Mouse (Mus musculus) regulatory T cell (primary cell): ENCODE data around the gene Dlg2.

ENCODE experiments used
- in situ Hi-C: fragments of 300-600 bp; cut with MboI, MseI; formaldehyde crosslinking; loops from one replicate; pipeline ENCODE4 v1.15.1; 2025; ENCODE audit warnings: high pct_unique_total_duplicates

The Dlg2 gene

DNA sequence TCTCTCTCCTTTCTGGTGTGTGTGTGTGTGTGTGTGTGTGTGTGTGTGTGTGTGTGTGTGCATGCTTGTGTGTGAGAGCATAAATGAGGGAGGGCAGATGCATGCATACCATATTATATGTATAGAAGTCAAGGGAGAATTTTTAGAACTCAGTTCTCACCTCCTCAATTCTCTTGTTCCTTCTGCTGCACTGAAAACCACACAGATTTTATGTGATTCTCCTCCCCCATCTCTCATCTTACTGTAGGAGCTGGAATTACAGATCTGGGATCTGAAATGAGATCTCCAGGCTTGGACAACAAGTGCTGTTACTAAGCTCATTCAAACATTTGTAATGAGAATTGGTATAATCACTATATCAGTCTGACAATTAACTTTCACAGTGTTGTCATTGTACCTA lies 1081.1 kb downstream of the Dlg2 start:
- in situ Hi-C loops = no loop called here

- in situ Hi-C loops = no loop called here
Observed at GRCm38 (mm10) chr7:91567423-91567822, 1091.0 kb downstream of the Dlg2 start.

GRCm38 (mm10) chr7:91570969-91571368 lies 1094.5 kb downstream of the Dlg2 start:
- in situ Hi-C loops = loop anchor here (10.0 kb wide), 1 partner anchor 444 kb away; no protein-coding TSS in a partner anchor

- in situ Hi-C loops = loop anchor here (10.0 kb wide), 1 partner anchor 442 kb away; no protein-coding TSS in a partner anchor
Observed at GRCm38 (mm10) chr7:91572666-91573065, 1096.2 kb downstream of the Dlg2 start.

DNA sequence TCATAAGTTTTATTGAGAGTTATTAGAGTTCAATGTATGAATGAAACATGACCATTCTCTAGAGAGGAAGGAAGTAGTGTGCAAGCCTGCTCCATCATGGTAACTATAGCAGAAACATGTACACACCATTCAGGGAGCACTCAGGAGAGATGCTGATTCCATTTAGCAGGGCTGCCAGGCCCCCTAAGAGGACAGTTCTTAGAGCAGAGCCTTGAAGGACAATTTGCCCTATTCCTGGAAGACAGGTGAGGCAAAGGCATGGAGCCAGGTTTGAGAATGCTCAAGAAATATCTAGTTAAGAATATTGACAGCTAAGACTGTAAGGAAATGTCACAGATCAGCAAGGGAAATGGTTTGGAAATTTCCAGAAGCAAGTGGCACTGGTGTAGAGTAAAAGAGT lies 1096.8 kb downstream of the Dlg2 start:
- in situ Hi-C loops = loop anchor here (10.0 kb wide), 1 partner anchor 441 kb away; no protein-coding TSS in a partner anchor

DNA sequence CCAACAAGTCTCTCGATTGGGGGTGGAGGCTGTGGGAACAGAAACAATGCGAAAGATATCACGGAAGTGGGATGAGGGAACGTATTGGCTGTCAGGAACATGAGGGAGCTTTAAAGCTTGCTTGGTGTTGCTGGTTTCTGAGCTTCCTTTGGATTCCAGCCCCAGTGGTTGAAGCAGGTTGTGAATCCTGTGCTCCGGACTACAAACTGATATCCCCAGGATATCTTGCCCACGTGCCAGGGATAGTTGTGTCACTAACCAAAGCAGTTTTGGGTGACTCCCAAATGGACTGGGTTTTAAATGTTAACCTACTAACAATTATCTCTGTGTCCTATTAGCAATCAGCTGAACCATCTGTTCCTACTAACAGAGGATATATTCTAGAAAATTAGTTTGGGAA lies 1099.7 kb downstream of the Dlg2 start:
- in situ Hi-C loops = loop anchor here (10.0 kb wide), 1 partner anchor 439 kb away; no protein-coding TSS in a partner anchor

DNA sequence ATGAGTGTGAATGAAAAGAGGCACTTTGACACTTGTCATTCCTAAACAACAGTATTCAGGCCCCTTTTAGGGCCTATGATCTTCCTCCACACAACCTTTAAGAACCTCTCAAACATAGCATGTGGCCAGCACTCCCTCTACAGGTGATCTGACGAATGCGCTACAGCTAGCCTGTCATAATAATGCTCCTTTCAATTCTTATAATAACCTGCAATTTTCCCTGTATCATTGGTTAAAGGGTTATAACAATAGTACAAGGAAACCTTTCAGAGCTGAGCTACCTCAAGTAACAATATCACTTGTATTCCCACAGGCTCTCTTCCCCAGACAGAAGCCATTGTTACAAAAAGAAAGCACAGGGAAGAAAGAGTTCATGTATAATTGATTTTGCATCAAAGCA lies 1105.7 kb downstream of the Dlg2 start:
- in situ Hi-C loops = no loop called here

DNA sequence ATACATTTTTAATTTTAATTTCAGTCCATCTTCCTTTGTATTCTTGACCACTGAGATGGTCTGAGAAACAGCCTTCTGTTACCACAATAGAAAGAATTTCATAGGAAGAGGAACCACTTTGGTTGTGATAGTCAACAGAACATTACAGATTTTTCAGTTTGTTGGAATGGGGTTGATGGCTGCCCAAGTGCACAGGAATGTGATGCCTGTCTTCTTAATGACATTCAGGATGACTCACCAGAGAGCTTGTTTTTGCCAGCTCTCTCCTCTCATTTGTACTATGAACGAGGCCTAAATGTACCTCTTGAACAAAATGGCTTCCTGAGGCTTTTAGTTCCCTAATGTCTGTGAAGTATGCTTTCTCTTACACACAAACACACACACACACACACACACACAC lies 1107.1 kb downstream of the Dlg2 start:
- in situ Hi-C loops = no loop called here

- in situ Hi-C loops = no loop called here
Observed at GRCm38 (mm10) chr7:91591261-91592170, 1115.0 kb downstream of the Dlg2 start.

DNA sequence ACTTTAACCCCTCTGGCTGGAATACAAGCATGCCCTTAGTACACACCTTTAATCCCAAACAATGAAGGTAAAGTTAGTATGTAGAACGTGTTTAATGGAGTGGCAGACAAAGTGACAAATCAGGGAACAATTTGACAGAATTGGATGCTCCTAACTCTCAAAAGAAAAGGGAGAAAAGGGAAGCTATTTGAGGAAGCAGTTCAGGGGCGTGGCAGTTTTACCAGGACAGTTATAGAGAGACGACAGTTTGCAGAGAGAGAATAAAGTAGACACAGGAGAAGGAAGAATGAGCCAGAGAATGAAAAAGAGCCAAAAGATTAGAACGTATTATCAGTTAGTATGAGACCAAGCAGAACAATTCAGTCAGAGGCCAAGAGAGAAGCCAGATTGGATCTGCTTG lies 1122.1 kb downstream of the Dlg2 start:
- in situ Hi-C loops = no loop called here

DNA sequence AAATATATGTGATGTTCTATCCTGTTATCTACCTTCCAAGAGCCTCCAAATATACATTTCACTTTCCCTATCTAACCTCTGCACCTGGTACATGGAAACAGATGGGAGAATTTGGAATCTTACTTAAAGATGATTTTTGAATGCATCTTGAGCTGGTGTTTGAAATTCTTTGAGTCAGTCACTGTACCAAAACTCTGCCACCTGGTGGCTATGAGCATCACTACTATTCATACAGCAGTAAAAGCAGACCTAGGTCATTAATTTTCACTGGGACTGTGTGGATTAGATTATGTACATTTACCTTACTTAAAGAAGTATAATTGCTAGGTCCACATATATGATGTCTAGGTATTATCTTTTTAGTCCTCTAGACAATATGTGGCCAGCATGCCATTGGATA lies 1124.8 kb downstream of the Dlg2 start:
- in situ Hi-C loops = no loop called here

GRCm38 (mm10) chr7:91603561-91603960 lies 1127.1 kb downstream of the Dlg2 start:
- in situ Hi-C loops = no loop called here

DNA sequence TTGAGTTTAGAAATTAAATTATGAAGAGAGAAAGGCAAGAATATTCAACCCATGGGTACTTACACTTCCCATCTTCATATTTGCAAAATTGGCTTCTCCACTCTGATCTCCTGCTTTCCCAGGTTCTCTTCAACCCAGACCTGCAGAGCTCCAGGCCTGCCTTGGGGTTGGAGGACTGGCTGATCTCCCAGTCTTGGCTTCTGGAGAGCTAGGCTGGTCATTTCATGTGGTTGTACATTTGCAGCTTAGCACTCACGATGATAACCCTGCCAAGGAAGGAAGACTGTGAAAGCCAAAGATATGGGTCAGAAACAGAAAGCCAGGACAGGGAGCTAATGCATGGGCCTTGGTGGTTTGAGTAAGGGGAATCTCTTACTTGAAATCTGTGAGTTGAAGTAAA lies 1176.6 kb downstream of the Dlg2 start:
- in situ Hi-C loops = no loop called here

GRCm38 (mm10) chr7:91659498-91659897 lies 1183.0 kb downstream of the Dlg2 start:
- in situ Hi-C loops = no loop called here

GRCm38 (mm10) chr7:91672236-91673017 lies 1196.0 kb downstream of the Dlg2 start:
- in situ Hi-C loops = no loop called here

- in situ Hi-C loops = no loop called here
Observed at GRCm38 (mm10) chr7:91674401-91674800, 1197.9 kb downstream of the Dlg2 start.

DNA sequence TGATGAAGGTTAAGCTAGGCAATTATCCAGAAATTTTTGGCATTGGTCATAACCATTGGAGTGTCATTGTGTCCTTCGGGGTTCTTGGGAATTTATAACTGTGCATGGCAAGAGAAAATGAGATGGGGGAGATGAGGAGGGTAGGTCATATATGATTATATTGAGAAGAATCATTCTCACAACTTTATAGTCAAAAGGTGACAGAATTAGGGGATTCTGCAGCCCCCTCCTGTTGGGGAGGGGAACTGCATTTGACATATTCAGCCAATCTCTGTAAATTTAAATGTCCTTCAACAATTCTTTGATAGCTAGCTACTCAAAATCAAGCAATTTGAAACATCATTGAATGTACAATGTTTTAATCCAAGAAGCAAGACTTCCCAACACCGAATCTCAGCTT lies 1201.5 kb downstream of the Dlg2 start:
- in situ Hi-C loops = no loop called here

DNA sequence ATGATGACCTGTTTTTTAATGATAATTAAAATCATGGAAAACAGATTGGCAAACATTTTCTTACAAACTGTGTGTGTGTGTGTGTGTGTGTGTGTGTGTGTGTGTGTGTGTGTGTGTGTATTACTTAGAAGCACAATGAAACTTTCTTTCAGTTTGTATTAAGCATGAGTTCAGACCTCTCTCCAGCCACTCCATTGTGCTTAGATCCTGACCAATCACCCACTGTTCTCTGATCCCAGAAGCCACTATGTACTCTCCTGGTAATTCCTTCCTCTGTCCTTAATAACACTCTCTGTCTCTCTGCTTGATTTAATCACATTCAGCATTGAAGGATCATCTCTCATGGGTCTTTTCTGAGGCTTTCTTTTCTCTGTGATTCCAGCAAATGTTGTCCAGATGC lies 1211.5 kb downstream of the Dlg2 start:
- in situ Hi-C loops = no loop called here

DNA sequence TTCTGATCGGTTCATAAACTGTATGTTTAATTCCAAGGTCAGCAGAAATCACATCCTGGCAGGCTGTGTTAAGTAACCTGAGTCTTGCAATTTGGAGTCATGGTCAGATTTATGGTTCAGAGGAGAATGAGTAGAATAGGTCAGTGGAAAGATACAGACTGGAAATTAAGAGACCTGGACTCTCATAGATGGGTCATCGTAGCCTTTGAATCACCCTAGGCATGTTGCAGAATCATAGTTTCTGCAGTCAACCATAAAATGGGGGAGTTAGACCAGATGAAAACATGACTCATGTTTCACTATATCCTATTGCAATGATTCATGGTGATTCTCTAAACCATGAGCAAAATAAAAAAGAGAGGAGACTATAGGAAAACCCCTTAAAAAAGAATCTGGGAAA lies 1213.4 kb downstream of the Dlg2 start:
- in situ Hi-C loops = no loop called here

- in situ Hi-C loops = no loop called here
Observed at GRCm38 (mm10) chr7:91709853-91710252, 1233.4 kb downstream of the Dlg2 start.

GRCm38 (mm10) chr7:91711184-91711583 lies 1234.7 kb downstream of the Dlg2 start:
- in situ Hi-C loops = no loop called here

GRCm38 (mm10) chr7:91715776-91716175 lies 1239.3 kb downstream of the Dlg2 start:
- in situ Hi-C loops = no loop called here

DNA sequence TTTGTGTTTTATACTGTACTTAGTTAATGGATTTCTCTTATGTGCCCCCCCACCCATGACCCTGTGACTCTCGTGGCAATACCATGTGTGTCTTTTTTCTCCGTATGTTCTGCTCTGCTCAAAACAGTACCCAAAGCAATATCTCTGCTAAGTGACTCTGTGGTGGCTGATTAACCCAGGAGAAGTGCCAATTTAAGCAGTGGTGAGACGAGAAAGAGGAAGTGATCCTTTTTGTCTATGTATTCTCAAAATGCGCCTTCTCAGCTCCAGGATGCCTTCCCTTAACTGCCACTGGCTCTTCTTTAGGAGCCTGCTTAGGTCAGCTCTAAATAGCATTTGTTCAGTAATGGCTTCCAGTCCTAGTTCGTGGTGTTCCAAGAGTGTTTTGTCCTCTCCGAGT lies 1240.2 kb downstream of the Dlg2 start:
- in situ Hi-C loops = no loop called here
